Mouse (Mus musculus) thymus, adult 2 months (tissue): ENCODE data around the gene Cldn7.

Experiments
- CTCF ChIP-seq: fragments of 200-500 bp; IDR thresholded peaks from 2 replicates; pipeline ENCODE4 v1.5.1; 2012; ENCODE audit warnings: mild to moderate bottlenecking, control low read depth, low read length, moderate library complexity, borderline replicate concordance; ENCODE audit not compliant: control insufficient read depth, poor library complexity, insufficient read depth; ENCODE audit errors: extremely low read depth
- POLR2A ChIP-seq: fragments of 200-500 bp; IDR thresholded peaks from 2 replicates; pipeline ENCODE4 v1.6.1; 2012; ENCODE audit warnings: mild to moderate bottlenecking, low read length, control low read depth, moderate library complexity; ENCODE audit not compliant: control insufficient read depth, poor library complexity, insufficient read depth; ENCODE audit errors: extremely low read depth

- TF ChIP-seq CTCF (no peak), POLR2A (no peak)
Measured at GRCm38 (mm10) chr11:69917379-69917948, 47.1 kb upstream of the Cldn7 start.
